Mouse (Mus musculus) right cerebral cortex, postnatal 14 days (tissue): ENCODE measurements around the gene Ston2.

Experiments
- DNase-seq: peaks from one replicate; pipeline ENCODE4 v3.0.0; 2022

Ston2 gene

DNA sequence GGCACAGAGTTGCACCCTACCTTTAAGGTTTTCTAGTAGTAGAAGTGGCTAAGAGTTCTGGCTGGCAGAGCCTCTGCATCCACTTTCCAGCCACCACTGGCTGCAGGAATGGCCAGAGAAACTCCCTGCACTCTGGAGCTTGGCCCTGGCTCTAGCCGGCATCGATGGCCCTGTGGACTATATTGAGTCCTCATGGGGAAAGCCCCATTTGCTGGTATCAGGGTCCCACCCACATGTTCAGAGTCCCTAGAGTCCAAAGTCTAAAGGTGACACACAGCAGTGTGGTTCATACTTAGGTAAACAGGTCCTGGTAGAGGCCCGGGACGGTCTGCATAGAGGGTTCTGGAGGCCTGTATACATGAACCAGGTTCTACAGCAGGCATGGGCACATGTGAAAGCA lies 92.0 kb downstream of the Ston2 start:
- DNase-seq: no peak

DNA sequence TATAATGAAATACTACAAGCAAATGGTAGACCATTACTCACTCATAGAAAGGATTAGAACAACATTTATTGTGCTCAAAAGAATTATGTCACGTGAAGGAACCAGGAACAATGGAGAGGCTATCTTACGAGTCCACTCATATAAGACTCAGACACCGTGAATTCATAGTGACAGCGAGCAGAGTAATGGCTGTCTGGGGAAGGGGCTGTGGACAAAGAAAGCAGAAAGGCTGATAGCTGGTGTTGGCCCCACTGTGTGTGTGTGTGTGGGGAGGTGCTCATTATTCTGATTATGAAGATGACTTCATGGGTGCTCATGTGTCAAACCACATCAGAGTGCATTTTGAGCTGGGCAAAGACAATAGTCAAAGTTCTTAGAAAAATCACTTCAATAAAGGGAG lies 92.4 kb downstream of the Ston2 start:
- DNase-seq: no peak

DNA sequence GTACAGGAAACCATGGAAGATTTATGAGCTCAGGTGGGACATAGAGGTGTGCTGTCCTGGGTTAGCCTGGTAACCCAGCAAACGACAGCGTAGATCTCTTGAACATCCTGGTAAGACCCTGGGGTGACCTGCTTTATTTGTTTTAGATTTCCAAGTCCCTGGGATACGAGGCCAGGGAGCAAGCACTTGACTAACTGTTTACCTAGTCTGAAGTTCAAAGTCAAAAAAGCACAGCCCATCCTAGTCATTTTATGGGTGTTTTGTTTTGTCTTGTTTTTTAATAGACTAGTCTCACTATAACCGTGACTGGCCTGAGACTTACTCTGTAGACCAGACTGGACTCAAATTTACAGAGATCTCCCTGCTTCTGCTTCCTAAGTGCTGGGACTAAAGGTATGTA lies 93.4 kb downstream of the Ston2 start:
- DNase-seq: no peak

- DNase-seq: no peak
Observed at GRCm38 (mm10) chr12:91693566-91693965, 94.6 kb downstream of the Ston2 start.

- DNase-seq: no peak
Observed at GRCm38 (mm10) chr12:91692991-91693390, 95.2 kb downstream of the Ston2 start.

DNA sequence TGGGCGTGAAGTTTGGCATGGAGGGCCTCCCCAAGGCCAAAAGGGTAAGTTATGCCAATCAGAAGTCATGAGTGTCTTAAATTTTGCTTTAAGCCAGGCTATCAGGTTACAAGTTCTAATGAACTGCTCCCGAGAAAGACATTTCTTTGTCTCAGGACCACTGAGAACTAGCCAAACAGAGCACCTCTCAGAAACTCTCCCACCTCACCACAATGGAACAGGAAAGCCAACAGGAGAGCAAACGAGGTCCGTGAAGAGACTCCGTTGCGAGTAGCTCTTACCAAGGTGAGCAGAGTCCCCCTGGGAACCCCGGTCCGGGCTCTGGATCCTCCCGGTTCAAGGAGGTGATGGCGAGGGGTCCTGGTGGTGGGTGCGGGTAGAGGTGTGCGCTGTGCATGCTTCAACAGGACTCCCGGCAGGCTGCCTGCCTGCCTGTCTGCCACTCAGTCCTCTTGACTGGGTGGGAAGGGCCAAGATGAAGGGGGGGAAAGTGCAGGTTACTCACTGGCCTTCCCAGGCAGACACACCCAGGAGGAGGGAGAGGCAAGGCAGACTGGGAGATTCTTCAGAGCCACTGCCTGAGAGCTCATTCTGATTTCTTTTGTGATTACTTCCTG lies 102.4 kb downstream of the Ston2 start:
- no peak for DNase-seq

- no peak for DNase-seq
Observed at GRCm38 (mm10) chr12:91684840-91685415, 103.3 kb downstream of the Ston2 start.

DNA sequence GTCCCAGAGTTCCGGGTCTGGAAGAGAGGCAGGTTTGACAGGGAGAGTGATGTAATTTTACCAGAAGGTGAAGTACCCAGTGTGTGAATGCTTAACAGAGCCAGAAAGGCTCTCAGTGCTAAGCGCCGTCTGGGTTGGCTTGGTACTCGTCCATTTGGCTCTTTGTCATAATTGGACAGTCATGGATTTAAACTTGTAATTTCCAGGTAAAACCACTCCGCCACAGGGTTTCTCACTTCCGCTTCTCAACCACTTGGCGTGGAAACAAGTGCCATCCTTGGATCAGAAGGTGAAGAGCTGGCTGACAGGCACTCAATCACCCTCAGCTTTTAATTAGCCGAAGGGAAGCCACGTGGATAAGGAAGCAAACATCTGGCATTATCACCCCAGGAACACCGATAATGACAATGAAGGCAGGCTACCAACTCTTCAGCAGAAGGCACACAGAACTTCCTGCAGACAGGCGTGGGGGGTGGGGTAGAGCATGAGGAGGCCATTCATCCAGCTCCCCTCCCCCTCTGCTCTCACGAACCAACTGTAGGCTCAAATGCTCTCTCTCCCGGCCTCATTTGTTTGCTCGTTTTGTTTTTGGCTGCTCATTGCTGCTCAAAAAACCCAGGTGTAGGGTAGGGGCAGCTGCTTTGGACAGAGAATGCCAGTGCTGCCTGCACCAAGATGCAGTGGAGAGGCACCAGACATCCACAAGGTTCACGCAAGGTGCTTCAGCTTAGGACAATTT lies 103.9 kb downstream of the Ston2 start:
- DNase-seq: peak; percentile 11

GRCm38 (mm10) chr12:91683549-91684100 lies 104.6 kb downstream of the Ston2 start:
- no peak for DNase-seq

DNA sequence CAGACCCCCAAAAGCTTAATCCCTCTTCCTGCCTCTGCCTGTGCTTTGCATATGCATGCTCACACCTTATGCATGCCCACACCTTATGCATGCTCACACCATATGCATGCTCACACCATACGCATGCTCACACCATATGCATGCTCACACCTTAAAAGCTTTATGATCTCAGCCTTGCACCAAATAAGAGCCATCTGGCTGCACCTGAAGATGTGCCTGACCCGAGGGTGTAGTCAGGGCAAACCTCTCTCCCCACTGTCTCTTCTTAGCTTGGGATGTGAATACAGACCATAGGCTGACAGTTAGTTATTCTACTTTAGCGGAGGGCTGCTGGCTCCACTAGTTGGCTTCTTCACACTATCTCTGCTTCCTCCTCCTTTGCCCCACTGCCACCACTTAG lies 105.1 kb downstream of the Ston2 start:
- no peak for DNase-seq

DNA sequence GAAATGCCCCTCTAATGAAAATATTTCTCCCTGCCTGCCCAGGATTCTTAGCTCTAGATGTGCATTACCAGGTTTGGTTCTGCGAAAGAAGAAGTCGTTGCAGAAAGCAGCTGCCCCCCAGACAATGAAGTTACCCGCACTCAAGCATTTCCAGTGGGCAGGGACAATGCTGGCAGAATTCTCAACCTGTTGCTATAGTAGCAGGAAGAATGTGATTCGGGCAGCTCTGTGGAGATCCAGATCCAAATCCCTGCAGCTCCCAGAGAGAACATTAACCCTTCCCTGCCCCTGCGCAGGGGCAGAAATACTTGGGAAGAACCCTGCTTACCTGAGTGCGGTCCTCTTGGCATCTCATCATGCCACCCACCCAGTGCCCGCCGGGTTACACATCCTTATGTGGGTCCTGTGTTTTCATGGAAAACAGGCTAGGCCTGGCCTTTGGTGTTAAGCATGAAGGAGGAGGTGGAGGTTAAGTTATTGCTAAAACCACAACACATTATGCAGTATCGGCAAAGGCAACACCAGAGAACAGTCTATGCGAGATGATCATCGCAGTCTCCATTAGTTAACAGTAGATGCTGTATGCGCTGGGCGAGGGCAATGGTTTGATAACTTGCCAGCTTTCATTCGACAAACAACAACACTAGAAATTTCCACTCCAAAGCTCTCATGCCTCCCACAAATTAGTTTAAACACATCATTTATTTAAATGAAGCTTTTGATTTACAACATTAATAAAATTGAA lies 108.7 kb downstream of the Ston2 start:
- no peak for DNase-seq

GRCm38 (mm10) chr12:91675937-91676336 lies 112.2 kb downstream of the Ston2 start:
- DNase-seq: no peak

- no peak for DNase-seq
Observed at GRCm38 (mm10) chr12:91673141-91673540, 115.0 kb downstream of the Ston2 start.

- peak; percentile 22 for DNase-seq
Observed at GRCm38 (mm10) chr12:91672528-91672927, 115.7 kb downstream of the Ston2 start.

DNA sequence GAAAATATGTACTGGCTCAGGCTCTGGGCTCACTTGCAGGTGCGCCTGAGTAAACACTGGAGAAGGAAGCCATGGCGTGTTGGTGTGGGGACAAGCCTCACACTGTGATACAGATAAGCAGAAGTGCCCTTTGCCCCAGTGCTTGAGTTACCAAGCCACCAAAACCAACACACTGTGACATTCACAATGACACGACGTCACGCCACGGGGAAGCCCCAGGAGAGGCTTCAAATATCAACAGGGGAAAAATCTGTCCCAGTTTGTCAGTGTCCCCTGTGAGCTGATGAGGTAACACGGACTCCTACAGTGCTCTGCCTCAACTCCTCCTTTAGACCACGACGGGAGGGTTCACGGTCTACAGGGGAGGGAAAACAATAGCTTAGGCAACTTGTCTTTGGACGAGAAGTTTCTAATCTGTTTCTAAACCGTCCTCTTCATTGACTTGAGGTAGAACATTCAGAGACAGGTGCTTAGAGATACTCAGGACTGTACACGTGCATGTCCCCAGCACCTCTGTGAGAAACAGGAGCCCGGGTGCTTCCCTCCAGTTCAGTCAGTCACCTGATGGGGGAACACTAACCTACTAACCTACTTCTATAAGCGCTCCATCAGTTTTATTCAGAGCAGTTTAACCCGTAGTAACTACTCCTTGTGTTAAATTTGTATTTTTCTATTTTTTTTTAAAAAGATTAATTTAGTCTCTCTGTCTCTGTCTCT lies 119.5 kb downstream of the Ston2 start:
- DNase-seq: no peak

DNA sequence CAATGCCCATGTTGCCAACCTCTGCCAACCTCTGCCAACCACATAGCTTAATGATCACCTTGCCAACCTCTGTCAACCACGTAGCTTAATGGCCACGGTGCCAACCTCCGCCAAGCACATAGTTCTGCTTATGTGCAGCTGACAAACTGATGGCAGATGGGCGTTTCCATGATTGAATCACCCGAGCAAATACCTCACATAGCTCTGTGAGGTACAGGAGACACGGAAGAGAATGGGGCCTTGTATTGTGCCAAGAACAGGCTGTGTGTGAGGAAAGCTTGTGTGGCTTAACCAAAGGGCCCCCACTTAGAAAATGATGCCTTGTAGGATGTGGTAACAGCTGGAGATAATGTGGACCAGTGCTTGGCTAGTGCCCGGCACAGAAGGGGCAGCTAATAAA lies 120.4 kb downstream of the Ston2 start:
- DNase-seq: no peak

DNA sequence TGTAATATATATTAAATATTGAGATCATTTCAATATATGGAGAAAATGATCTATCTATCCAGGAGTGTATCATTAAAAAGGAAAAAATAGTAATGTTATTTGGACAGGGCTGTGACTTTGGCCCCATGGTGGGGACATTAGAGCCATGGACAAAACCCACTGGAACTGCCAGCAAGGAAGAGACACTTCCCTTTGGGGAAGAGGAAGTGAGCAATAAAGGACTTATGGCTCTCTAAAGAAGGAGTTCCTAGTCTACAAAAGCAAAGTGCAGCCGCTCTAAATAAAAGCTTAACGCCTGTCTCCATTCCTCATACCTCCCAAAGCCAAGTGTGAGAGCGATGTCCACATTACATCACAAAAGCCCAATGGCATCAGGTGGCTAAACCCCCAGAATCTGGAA lies 121.6 kb downstream of the Ston2 start:
- DNase-seq: no peak

- no peak for DNase-seq
Observed at GRCm38 (mm10) chr12:91665431-91665830, 122.8 kb downstream of the Ston2 start.

DNA sequence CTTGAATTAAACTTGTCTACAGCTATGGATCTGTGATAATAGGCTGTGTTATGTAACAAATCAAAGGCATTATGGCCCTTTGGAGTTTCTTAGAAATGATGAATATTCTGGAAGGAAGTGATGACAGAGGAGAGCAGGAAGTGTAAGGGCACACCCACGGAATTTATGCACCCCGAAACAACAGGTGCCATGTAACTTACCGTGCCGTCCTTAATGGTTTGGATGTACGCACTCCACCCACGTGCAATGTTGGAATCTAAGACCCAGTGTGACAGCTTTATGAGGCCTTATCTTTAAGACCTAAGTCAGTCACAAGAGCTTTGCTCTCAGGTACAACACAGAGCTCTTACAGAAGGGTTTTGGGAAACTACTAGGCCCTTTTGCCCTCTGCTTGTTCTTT lies 124.9 kb downstream of the Ston2 start:
- no peak for DNase-seq

- no peak for DNase-seq
Observed at GRCm38 (mm10) chr12:91662844-91663243, 125.3 kb downstream of the Ston2 start.

GRCm38 (mm10) chr12:91660640-91661417 lies 127.4 kb downstream of the Ston2 start:
- DNase-seq: no peak
